Mouse (Mus musculus): ENCODE data around the gene Sntg2.

- TF ChIP-seq CTCF (IDR thresholded peaks at IDR 0.05; ENCODE audit: low read depth) (no peak), EP300 (IDR thresholded peaks at IDR 0.05; ENCODE audit: low read depth) (no peak)
Measured at GRCm38 (mm10) chr12:30402651-30403050, 29.5 kb upstream of the Sntg2 start.
